Mouse (Mus musculus) erythroblast, adult 5-6 weeks (primary cell): Measurements from ENCODE around the gene Sh3gl3. TPM values are rescaled to one million over a fixed set of nuclear protein-coding genes. Genes with fewer than 3 reads are reported as not detected.

Source experiments
- ATAC-seq: replicated peaks from 2 replicates; pipeline ENCODE4 v1.8.0; 2016; ENCODE audit warnings: moderate number of reproducible peaks, mild to moderate bottlenecking, moderate TSS enrichment, inconsistent platforms; ENCODE audit not compliant: poor library complexity, low FRiP score, severe bottlenecking
- total RNA-seq, 2 experiments: library from RNA; stranded (forward) in 1 of 2; stranded (reverse) in 1 of 2; fragments of 150-400 nt in 1 of 2; fragments of 200-764, 138-1000 nt in 1 of 2; gene quantifications; 2 replicates each; pipeline versions ENCODE4 v1.2.3 to v1.2.4; 2015 to 2017; ENCODE audit warnings: low replicate concordance in 2 of 2

Sh3gl3 gene
- total RNA-seq, 2 experiments from 2014 or later, result not detected

DNA sequence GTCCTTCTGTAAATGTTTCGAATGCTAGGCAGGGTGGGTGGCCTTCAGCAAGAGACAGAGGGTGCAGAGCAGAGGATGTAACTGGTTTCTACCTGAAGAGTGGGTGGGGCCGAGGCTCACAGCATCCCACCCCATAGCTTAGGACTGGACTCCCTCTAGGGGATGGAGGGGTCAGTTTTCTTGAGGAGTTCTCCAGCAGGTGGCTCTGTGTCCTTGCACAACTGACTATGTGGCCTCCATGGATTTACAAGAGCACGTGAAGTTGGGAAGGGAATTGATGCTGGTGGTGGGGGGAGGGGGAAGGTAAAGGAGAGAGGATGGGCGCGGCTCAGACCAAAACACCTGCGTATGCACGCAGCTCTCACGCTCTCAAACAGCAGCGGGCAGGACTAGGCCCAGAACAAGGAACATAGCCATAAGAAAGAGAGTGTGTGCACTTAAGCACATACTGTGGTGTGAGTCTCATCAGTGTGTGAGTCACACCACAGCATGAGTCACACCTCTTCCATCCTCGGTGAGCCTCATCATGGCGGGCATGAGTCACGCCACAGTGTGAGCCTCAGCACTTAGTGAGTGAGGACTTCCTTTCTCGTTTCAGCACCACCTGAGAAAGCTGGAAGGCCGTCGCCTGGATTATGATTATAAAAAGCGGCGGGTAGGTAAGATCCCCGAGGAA lies 102.0 kb downstream of the Sh3gl3 start:
- ATAC-seq, result no peak; the same call in 1 of the 2 replicates

DNA sequence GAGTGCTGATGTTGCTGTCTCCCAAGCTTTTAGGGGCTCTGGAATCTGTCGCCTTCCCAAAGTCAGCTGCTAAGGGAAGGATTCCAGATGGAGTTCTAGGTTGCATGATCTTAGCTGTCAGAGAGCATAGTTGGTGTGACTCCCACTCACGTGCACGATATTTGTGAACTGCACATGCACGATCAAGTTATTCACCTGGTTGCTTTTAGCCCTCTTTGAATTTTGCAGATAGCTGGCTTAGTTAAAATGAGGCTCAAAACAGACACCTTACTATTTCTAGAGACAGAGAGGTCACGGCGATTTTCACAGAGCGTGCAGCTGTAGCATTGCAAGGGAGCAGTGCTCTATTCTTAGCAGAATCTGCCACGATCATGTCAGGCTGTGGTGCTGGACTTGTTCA lies 108.4 kb downstream of the Sh3gl3 start:
- no peak for ATAC-seq

DNA sequence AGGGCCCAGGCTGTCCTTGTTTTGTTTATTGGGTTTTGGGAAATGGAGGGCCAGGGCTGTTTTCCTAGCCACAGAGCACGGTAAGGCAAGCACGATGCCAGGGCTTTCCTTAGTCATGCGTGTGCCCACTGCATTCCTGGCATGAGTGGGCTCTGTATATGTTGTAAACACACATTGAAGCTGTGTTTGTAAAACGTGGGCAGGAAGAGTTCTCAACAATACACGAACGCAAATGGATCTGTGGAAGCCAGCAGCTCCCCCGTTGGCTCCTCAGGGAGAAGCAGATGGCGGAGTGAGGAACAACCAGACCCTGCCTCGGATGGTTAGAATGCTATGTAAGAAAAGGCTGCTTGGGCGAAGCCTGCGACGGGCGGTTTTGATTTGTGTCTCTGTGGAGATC lies 108.8 kb downstream of the Sh3gl3 start:
- ATAC-seq, result no peak

DNA sequence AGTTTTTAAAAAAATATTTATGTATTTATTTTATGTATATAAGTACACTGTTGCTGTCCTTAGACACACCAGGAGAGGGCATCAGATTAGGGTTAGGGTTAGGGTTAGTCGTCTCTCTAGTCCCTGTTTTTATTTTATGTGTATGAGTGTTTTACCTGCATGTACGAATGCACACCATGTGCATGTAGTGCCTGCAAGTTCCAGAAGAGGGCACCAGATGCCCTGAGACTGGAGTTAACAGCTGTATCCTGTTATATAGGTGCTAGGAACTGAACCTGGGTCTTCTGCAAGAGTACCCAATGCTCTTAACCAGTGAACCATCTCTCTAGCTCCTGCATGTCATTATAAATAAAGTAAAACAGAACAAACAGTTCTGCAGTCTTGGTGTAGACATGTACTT lies 113.6 kb downstream of the Sh3gl3 start:
- no peak for ATAC-seq

DNA sequence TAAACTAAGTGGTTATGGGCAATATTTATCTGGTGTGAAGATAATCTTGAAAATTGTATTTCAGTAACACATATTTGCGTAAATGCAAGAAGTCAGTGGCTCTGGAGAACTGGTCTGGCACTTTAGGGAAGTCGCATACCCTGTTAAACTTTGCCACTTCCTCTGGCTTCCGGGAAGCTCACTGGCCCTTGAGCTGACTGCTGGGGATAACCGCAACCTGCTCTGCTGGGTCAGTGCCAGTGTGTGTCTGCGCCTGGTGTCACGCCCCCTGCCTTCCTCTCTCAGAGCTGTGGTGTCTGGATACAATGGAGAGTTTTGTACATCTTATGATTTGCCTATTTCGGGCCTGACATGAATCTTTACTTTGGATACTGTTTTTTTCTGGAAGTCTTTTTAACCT lies 119.8 kb downstream of the Sh3gl3 start:
- no peak for ATAC-seq

DNA sequence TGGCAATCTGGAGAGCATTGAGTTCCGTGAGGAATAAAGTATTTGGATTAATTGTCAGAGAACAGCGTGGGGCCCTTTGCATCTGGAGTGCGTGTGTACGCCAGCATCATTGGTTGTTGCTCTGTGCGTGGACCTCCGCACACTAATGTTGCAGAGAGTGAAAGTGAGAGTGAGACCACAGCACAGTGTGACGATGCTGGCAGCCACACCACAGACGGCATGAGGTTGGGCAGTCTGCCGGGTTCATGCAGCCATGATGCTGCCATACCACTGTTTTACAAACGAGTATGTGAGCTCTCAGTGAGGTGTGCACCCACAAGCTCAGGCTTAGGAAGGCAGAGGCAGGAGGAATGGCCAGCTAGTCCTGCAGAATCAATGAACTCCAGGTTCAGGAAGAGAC lies 120.4 kb downstream of the Sh3gl3 start:
- ATAC-seq, result no peak

DNA sequence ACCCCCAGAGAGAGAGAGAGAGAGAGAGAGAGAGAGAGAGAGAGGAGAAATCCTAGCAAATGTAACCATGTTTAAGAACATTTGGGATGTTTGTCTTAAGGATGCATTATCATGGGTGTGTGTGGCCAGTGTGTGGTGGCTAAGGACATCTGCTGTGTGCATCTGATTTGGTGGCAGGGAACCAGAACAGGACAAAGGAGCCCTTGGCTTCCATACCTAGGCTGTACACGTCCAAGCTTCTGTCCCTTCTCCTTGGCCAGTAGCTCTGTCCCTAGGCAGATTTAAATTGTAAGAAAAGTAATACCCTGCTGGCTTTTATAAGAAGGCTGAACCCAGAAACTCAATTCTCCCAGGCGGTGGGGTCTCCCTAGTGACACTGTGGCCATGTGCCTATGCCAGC lies 121.0 kb downstream of the Sh3gl3 start:
- no peak for ATAC-seq

GRCm38 (mm10) chr7:82308398-82308797 lies 134.8 kb downstream of the Sh3gl3 start:
- ATAC-seq, result no peak

- no peak for ATAC-seq
Observed at GRCm38 (mm10) chr7:82318515-82318914, 144.9 kb downstream of the Sh3gl3 start.

- no peak for ATAC-seq
Observed at GRCm38 (mm10) chr7:82326616-82327015, 153.0 kb downstream of the Sh3gl3 start.

GRCm38 (mm10) chr7:82327201-82327600 lies 153.6 kb downstream of the Sh3gl3 start:
- no peak for ATAC-seq

GRCm38 (mm10) chr7:82327881-82328280 lies 154.2 kb downstream of the Sh3gl3 start:
- no peak for ATAC-seq

DNA sequence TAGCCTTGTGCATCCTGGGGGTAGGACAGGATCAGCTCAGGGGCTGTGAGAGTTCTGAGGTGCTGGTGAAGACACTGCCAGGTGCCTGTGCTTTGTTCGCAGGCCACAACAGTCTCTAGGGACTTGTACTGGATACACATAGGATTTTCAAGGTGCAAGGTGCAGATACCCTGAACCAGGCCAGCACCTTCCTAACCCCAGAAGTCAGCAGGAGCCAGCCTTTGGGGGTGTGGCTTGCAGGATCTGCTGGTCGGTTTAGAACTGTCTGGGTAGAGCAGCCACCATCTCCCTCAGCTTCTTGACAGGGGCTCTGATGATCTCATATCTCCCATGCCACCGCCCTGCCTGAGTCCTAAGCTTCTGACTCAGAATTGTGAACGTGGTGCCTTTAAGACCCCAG lies 156.2 kb downstream of the Sh3gl3 start:
- ATAC-seq, result no peak

- no peak for ATAC-seq
Observed at GRCm38 (mm10) chr7:82330860-82331259, 157.2 kb downstream of the Sh3gl3 start.

DNA sequence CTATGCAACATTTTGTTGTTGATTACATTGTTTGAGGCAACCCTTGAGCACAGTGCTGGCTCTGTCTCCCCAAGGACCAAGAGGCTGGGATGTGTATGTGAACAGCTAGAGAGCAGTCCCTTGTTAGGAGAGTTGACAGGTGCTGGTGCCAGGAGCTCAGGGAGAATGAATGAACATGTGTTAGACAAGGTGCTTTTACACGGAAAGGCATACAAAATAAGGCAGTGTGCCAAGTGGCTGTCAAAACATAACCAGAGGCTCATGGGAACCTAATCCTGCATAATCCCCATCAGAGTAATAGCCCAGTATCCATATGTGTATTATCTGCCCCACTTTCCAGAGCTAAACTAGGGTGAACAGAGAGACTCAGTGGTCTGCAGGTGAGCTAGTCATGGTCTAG lies 160.4 kb downstream of the Sh3gl3 start:
- no peak for ATAC-seq

GRCm38 (mm10) chr7:82335211-82336121 lies 161.8 kb downstream of the Sh3gl3 start, which contains the start of gene Adamtsl3:
Gene Adamtsl3, plus strand, starts transcription at chr7:82335694.
- ATAC-seq, result no peak

GRCm38 (mm10) chr7:82336132-82336531 lies 162.5 kb downstream of the Sh3gl3 start:
- ATAC-seq, result no peak

DNA sequence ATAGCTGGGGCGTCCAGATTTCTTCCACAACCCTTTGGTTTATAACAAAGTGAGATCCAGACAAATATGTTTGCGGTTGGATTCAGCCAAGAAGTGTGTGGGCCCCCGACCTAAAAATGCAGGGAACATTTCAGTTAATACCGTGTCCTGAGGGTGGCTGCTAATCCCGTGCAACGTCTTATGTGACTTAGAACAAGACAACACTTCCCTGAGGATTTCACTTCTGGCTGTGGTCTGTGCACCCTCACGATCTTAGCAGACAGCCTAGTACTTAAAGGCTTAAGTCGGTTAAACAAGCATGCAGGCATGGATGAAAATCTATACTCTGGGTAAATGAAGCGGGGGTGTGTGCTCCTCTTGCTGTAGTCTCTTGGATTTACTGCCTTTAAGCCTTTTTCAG lies 164.5 kb downstream of the Sh3gl3 start:
- no peak for ATAC-seq

GRCm38 (mm10) chr7:82338532-82338931 lies 164.9 kb downstream of the Sh3gl3 start:
- no peak for ATAC-seq

- ATAC-seq, result no peak
Observed at GRCm38 (mm10) chr7:82339214-82339613, 165.6 kb downstream of the Sh3gl3 start.

DNA sequence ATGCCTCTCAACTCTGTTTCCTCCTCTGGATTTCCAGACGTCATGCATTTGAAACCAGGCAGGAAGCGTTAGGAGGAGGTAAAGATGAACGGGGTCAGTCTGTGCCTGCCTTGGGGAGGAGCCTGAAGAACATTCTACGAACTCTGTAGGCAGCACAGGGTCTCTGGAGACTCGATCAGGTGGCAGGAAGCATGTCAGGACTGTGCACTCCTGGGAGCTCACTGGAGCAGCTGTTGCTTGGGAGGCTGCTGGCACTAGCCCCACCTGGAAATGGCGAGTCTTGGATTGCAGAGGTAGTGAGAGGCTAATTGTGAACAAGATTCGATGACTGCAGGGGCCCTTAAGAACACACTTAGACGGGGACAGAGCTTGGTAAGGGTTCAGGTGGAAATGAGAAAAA lies 167.8 kb downstream of the Sh3gl3 start:
- ATAC-seq, result no peak
